Mouse (Mus musculus): ENCODE data around the gene Mark3. TPM values are rescaled to one million over a fixed set of nuclear protein-coding genes. Genes with fewer than 3 reads are reported as not detected.

The Mark3 gene
- total and polyA plus RNA-seq, 3 experiments: 23.3 to 223 (median 142) TPM

DNA sequence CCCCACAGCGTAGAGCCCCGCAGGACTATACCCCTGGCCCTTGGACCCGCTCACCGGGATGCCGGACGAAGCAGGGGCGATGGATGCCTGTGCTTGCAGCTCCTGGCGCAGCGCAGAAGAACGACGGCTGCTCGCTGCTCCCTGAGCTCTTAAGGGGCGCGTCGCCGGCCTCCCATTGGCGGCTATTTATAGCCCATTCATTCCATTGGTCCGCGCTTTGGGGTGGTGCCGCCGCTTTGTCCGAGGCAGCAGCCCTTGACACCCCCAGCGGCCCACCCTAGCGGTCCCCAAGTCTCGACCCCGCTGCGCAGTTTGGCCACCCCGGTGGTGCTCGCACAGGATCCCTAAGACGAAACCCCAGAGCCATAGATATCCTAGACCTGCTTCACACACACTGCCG lies 97.9 kb downstream of the Mark3 start, which contains the start of gene Ckb:
TSS of gene Ckb (minus strand) at position 163 of the 400 bp plus-strand sequence.
- DNase-seq (ENCODE audit: low spot score): no peak
- H3K36me3 ChIP-seq (replicated peaks): peaks cover 3% of the 10 kb centered on the region
- peaks cover 38% of the 10 kb centered on the region for H3K4me1 ChIP-seq (ENCODE audit: insufficient read depth, low read depth, low read length)
- TF ChIP-seq GATA2 (IDR thresholded peaks at IDR 0.05; ENCODE audit: borderline replicate concordance, low read depth, low read length): no peak
- TF ChIP-seq TAL1 (conservative IDR thresholded peaks at IDR 0.05; ENCODE audit: low read depth, low read length): no peak
- no peak for TF ChIP-seq POLR2AphosphoS5 (IDR thresholded peaks at IDR 0.05; ENCODE audit: insufficient replicate concordance, low read depth, low read length)
- TF ChIP-seq GATA1 (IDR thresholded peaks at IDR 0.05; ENCODE audit: borderline replicate concordance, low read length): no peak
- TF ChIP-seq CTCF (IDR thresholded peaks at IDR 0.05; ENCODE audit: low read depth, low read length): no peak
- H3K9me3 ChIP-seq (replicated peaks): peaks cover 19% of the 10 kb centered on the region
- H3K4me3 ChIP-seq (ENCODE audit: low read depth, low read length): no peak within 1 kb of the TSS
- peaks cover 54% of the 10 kb centered on the region for H3K27me3 ChIP-seq (ENCODE audit: insufficient read depth, low read length)
- ATAC-seq (ENCODE audit: extremely low read depth, insufficient number of reproducible peaks, low FRiP score, poor library complexity, severe bottlenecking): no peak

DNA sequence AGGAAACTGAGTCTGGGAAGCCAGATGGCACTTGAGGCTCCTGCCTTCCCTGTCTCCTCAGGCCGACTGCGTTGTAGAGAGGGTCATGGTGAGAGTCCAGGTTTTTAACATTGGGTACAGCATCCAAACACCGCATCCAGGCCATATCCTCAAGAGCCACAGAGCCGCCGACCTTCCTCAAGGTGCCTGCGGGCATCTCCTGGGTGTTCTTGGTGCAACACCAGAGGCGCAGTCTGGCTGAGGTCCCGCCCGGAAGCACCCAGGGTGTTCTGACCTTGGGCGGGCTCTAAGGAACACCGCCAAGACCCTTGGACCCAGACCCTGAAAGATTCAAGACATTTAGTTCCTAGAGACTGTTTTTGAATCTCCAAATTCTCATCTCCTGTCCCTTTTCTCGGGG lies 98.3 kb downstream of the Mark3 start:
- ATAC-seq (ENCODE audit: extremely low read depth, insufficient number of reproducible peaks, low FRiP score, poor library complexity, severe bottlenecking) (no peak), DNase-seq (ENCODE audit: low spot score) (no peak)
- TF ChIP-seq GATA1 (IDR thresholded peaks at IDR 0.05; ENCODE audit: borderline replicate concordance, low read length) (no peak), CTCF (IDR thresholded peaks at IDR 0.05; ENCODE audit: low read depth, low read length) (no peak), GATA2 (IDR thresholded peaks at IDR 0.05; ENCODE audit: borderline replicate concordance, low read depth, low read length) (no peak), TAL1 (conservative IDR thresholded peaks at IDR 0.05; ENCODE audit: low read depth, low read length) (no peak), POLR2AphosphoS5 (IDR thresholded peaks at IDR 0.05; ENCODE audit: insufficient replicate concordance, low read depth, low read length) (no peak)
- Histone ChIP-seq H3K27me3 (ENCODE audit: insufficient read depth, low read length) (peaks cover 54% of the 10 kb centered on the region), H3K4me1 (ENCODE audit: insufficient read depth, low read depth, low read length) (peaks cover 42% of the 10 kb centered on the region), H3K36me3 (replicated peaks) (no peaks in the 10 kb centered on the region), H3K9me3 (replicated peaks) (peaks cover 19% of the 10 kb centered on the region), H3K4me3 (ENCODE audit: low read depth, low read length) (no peak overlapping the region)

DNA sequence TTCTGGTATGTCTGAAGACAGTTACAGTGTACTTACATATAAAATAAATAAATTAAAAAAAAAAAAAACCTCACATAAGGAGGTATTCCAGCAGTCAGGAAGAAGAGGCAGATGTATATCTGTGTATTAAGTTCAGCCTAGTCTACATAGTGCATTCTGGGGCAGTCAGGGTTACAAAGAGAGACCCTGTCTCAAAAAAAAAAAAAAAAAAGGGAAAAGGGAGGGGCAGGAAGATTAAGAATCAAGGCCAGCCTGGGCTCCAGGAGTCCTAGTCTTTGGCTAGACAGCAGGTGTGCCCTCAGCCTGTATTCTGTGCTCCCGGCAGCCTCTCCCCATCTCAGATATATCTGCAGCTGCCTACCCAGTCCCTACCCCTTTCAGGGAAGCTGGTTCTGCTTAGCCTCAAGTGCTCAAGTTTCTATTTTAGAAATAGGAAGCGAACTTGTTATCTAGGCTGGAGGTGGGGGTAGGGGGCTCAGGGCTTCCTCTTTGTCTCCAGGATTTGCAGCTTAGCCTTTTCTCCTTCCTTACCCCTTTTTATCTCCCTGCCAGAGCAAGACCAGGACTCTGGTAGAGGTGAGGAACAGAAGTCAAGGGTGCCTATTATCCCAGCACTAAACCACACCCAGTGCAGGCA lies 100.6 kb downstream of the Mark3 start:
- H3K36me3 ChIP-seq (replicated peaks): peaks cover 15% of the 10 kb centered on the region
- H3K27me3 ChIP-seq (ENCODE audit: insufficient read depth, low read length): peaks cover 49% of the 10 kb centered on the region
- H3K9me3 ChIP-seq (replicated peaks): peaks cover 19% of the 10 kb centered on the region
- no peak for DNase-seq (ENCODE audit: low spot score)
- peaks cover 42% of the 10 kb centered on the region for H3K4me1 ChIP-seq (ENCODE audit: insufficient read depth, low read depth, low read length)
- H3K4me3 ChIP-seq (ENCODE audit: low read depth, low read length): no peak overlapping the region
- no peak for ATAC-seq (ENCODE audit: extremely low read depth, insufficient number of reproducible peaks, low FRiP score, poor library complexity, severe bottlenecking)
- TF ChIP-seq GATA2 (IDR thresholded peaks at IDR 0.05; ENCODE audit: borderline replicate concordance, low read depth, low read length) (no peak), TAL1 (conservative IDR thresholded peaks at IDR 0.05; ENCODE audit: low read depth, low read length) (no peak), GATA1 (IDR thresholded peaks at IDR 0.05; ENCODE audit: borderline replicate concordance, low read length) (no peak), CTCF (IDR thresholded peaks at IDR 0.05; ENCODE audit: low read depth, low read length) (no peak), POLR2AphosphoS5 (IDR thresholded peaks at IDR 0.05; ENCODE audit: insufficient replicate concordance, low read depth, low read length) (no peak)

GRCm38 (mm10) chr12:111675797-111676580 lies 101.7 kb downstream of the Mark3 start:
- Histone ChIP-seq H3K4me3 (ENCODE audit: low read depth, low read length) (no peak overlapping the region), H3K36me3 (replicated peaks) (peaks cover 26% of the 10 kb centered on the region), H3K27me3 (ENCODE audit: insufficient read depth, low read length) (peaks cover 39% of the 10 kb centered on the region), H3K9me3 (replicated peaks) (peaks cover 16% of the 10 kb centered on the region), H3K4me1 (ENCODE audit: insufficient read depth, low read depth, low read length) (peaks cover 52% of the 10 kb centered on the region)
- TF ChIP-seq CTCF (IDR thresholded peaks at IDR 0.05; ENCODE audit: low read depth, low read length) (no peak), POLR2AphosphoS5 (IDR thresholded peaks at IDR 0.05; ENCODE audit: insufficient replicate concordance, low read depth, low read length) (no peak), GATA1 (IDR thresholded peaks at IDR 0.05; ENCODE audit: borderline replicate concordance, low read length) (no peak), TAL1 (conservative IDR thresholded peaks at IDR 0.05; ENCODE audit: low read depth, low read length) (no peak), GATA2 (IDR thresholded peaks at IDR 0.05; ENCODE audit: borderline replicate concordance, low read depth, low read length) (no peak)
- DNase-seq (ENCODE audit: low spot score) (no peak), ATAC-seq (ENCODE audit: extremely low read depth, insufficient number of reproducible peaks, low FRiP score, poor library complexity, severe bottlenecking) (no peak)

DNA sequence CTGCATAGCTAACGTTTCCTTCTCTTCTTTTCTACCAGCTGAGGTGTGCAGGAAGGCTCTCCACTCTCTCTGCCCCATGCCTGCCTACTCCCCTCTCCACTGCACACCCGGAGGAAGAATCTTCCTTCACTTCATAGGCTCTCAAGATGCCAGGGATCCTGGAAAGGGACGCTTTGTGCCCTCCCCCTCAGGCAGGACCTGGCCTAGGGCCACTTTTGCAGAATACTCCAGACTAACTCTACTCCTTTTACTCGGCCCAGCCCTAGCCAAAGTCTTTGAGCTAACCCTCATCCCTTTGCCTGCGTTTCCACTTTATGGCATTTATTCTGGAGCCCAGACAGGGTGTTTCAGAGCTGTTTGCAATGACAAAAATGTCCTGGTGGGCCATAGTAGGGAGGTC lies 103.1 kb downstream of the Mark3 start:
- Histone ChIP-seq H3K36me3 (replicated peaks) (peaks cover 40% of the 10 kb centered on the region), H3K9me3 (replicated peaks) (peaks cover 2% of the 10 kb centered on the region; the same call in 1 of the 2 replicates), H3K4me1 (ENCODE audit: insufficient read depth, low read depth, low read length) (peaks cover 61% of the 10 kb centered on the region), H3K27me3 (ENCODE audit: insufficient read depth, low read length) (peaks cover 25% of the 10 kb centered on the region), H3K4me3 (ENCODE audit: low read depth, low read length) (peak overlapping the region; percentile 80)
- no peak for ATAC-seq (ENCODE audit: extremely low read depth, insufficient number of reproducible peaks, low FRiP score, poor library complexity, severe bottlenecking)
- DNase-seq (ENCODE audit: low spot score): peak; percentile 58
- no peak for TF ChIP-seq POLR2AphosphoS5 (IDR thresholded peaks at IDR 0.05; ENCODE audit: insufficient replicate concordance, low read depth, low read length)

GRCm38 (mm10) chr12:111677882-111678669 lies 103.8 kb downstream of the Mark3 start, which contains the start of gene Trmt61a:
Gene Trmt61a, plus strand, starts transcription at chr12:111678105.
- Histone ChIP-seq H3K27me3 (ENCODE audit: insufficient read depth, low read length) (peaks cover 18% of the 10 kb centered on the region), H3K4me1 (ENCODE audit: insufficient read depth, low read depth, low read length) (peaks cover 68% of the 10 kb centered on the region), H3K9me3 (replicated peaks) (no peaks in the 10 kb centered on the region), H3K36me3 (replicated peaks) (peaks cover 46% of the 10 kb centered on the region), H3K4me3 (ENCODE audit: low read depth, low read length) (peak within 1 kb of the TSS; percentile 80)
- TF ChIP-seq GATA1 (IDR thresholded peaks at IDR 0.05; ENCODE audit: borderline replicate concordance, low read length) (no peak), TAL1 (conservative IDR thresholded peaks at IDR 0.05; ENCODE audit: low read depth, low read length) (no peak), CTCF (IDR thresholded peaks at IDR 0.05; ENCODE audit: low read depth, low read length) (no peak), POLR2AphosphoS5 (IDR thresholded peaks at IDR 0.05; ENCODE audit: insufficient replicate concordance, low read depth, low read length) (no peak; the same call in 1 of the 2 replicates), GATA2 (IDR thresholded peaks at IDR 0.05; ENCODE audit: borderline replicate concordance, low read depth, low read length) (no peak)
- ATAC-seq (ENCODE audit: extremely low read depth, insufficient number of reproducible peaks, low FRiP score, poor library complexity, severe bottlenecking) (peak; percentile 70), DNase-seq (ENCODE audit: low spot score) (peak; percentile 98)
